Mouse (Mus musculus) midbrain, embryonic 14.5 days (tissue): ENCODE data around the gene Ndc1. TPM values are rescaled to one million over a fixed set of nuclear protein-coding genes. Genes with fewer than 3 reads are reported as not detected.

Experiments used
- ATAC-seq: fragments of 200-750 bp; cut with Nextera tagmentation; 2 replicates; pipeline ENCODE4 v1.8.0; 2017; ENCODE audit warnings: moderate number of reproducible peaks, moderate library complexity; ENCODE audit not compliant: low FRiP score, low TSS enrichment
- DNase-seq: peaks from one replicate; pipeline ENCODE4 v3.0.0-alpha.2; 2015
- H3K27ac ChIP-seq: fragments of 300-500 bp; sonication (generic); replicated peaks from 2 replicates; pipeline ENCODE4 v1.5.1; 2014; ENCODE audit warnings: mild to moderate bottlenecking, low read depth, low read length, moderate library complexity
- H3K27me3 ChIP-seq: fragments of 300-500 bp; sonication (generic); 2 replicates; pipeline ENCODE4 v1.6.1; 2014; ENCODE audit warnings: low read length, control low read depth, mixed read lengths; ENCODE audit not compliant: control insufficient read depth, insufficient read depth
- H3K36me3 ChIP-seq: fragments of 300-500 bp; sonication (generic); 2 replicates; pipeline ENCODE4 v1.6.1; 2014; ENCODE audit warnings: low read length, control low read depth; ENCODE audit not compliant: control insufficient read depth, insufficient read depth
- H3K4me1 ChIP-seq: fragments of 300-500 bp; sonication (generic); 2 replicates; pipeline ENCODE4 v1.6.1; 2014; ENCODE audit warnings: mild to moderate bottlenecking, antibody characterized with exemption, low read length, control low read depth; ENCODE audit not compliant: control insufficient read depth, insufficient read depth
- H3K4me2 ChIP-seq: fragments of 300-500 bp; sonication (generic); 2 replicates; pipeline ENCODE4 v1.6.1; 2014; ENCODE audit warnings: mild to moderate bottlenecking, low read length, moderate library complexity
- H3K4me3 ChIP-seq: fragments of 300-500 bp; sonication (generic); replicated peaks from 2 replicates; pipeline ENCODE4 v1.5.1; 2014; ENCODE audit warnings: low read depth, low read length
- H3K9ac ChIP-seq: fragments of 300-500 bp; sonication (generic); replicated peaks from 2 replicates; pipeline ENCODE4 v1.6.1; 2014; ENCODE audit warnings: mild to moderate bottlenecking, low read length, moderate library complexity
- H3K9me3 ChIP-seq: fragments of 300-500 bp; sonication (generic); 2 replicates; pipeline ENCODE4 v1.6.1; 2016; ENCODE audit warnings: low read length, control low read depth, mixed read lengths; ENCODE audit not compliant: control insufficient read depth
- whole genome bisulfite sequencing: fragments of 180-500 bp; shearing (Covaris S2); extraction: QIAGEN DNeasy Blood & Tissue Kit; methylation state at CpG from one replicate; pipeline ENCODE4 v1.1.7; 2014; 5-methylcytosine and 5-hydroxymethylcytosine counted together
- microRNA-seq: library from miRNA; unstranded; fragments of <30 nt; microRNA quantifications from one replicate; pipeline ENCODE4, GENCODE M21; 2016
- polyA plus RNA-seq: library from polyadenylated mRNA; unstranded; fragments of >200 nt; fragmentation: Nextera tagmentation; extraction: Ambion mirVana; gene quantifications from 2 replicates; pipeline ENCODE4 v1.2.1, GENCODE M21; 2014

Gene Ndc1
- polyA plus RNA-seq, 1 experiment from 2014 or later = 23.2 TPM

- Histone ChIP-seq H3K27me3 (no peaks in the 10 kb centered on the region), H3K36me3 (no peaks in the 10 kb centered on the region), H3K27ac (no peak overlapping the region), H3K4me1 (no peaks in the 10 kb centered on the region), H3K4me3 (no peak overlapping the region), H3K4me2 (no peak overlapping the region), H3K9me3 (no peaks in the 10 kb centered on the region), H3K9ac (no peak overlapping the region)
- peak; percentile 93 for DNase-seq
- WGBS = 58% methylated on average over 16 of the region's 16 CpGs
- ATAC-seq = peak; percentile 53; the same call in 1 of the 2 replicates
Measured at GRCm38 (mm10) chr4:107453141-107453984, 85.8 kb downstream of the Ndc1 start.

GRCm38 (mm10) chr4:107457602-107458001, 90.0 kb downstream of the Ndc1 start:
- Histone ChIP-seq H3K27me3 (no peaks in the 10 kb centered on the region), H3K4me3 (no peak overlapping the region), H3K4me2 (no peak overlapping the region), H3K9me3 (no peaks in the 10 kb centered on the region), H3K4me1 (no peaks in the 10 kb centered on the region), H3K9ac (no peak overlapping the region), H3K36me3 (no peaks in the 10 kb centered on the region), H3K27ac (no peak overlapping the region)
- ATAC-seq (no peak), DNase-seq (no peak)
- 78% methylated on average over 12 of the region's 12 CpGs for WGBS

GRCm38 (mm10) chr4:107458907-107459306, 91.3 kb downstream of the Ndc1 start:
- no peak for DNase-seq
- Histone ChIP-seq H3K27me3 (no peaks in the 10 kb centered on the region), H3K27ac (no peak overlapping the region), H3K9ac (no peak overlapping the region), H3K4me1 (no peaks in the 10 kb centered on the region), H3K4me2 (no peak overlapping the region), H3K9me3 (no peaks in the 10 kb centered on the region), H3K4me3 (no peak overlapping the region), H3K36me3 (no peaks in the 10 kb centered on the region)
- WGBS = 90% methylated on average over 17 of the region's 17 CpGs
- no peak for ATAC-seq

- ATAC-seq = no peak
- WGBS = 85% methylated on average over 2 of the region's 2 CpGs
- H3K9ac ChIP-seq = no peak overlapping the region
Measured at GRCm38 (mm10) chr4:107459461-107459860, 91.9 kb downstream of the Ndc1 start.

GRCm38 (mm10) chr4:107460468-107460867, 92.9 kb downstream of the Ndc1 start:
- Histone ChIP-seq H3K27ac (no peak overlapping the region), H3K9me3 (no peaks in the 10 kb centered on the region), H3K9ac (no peak overlapping the region), H3K4me3 (no peak overlapping the region), H3K4me2 (no peak overlapping the region), H3K27me3 (no peaks in the 10 kb centered on the region), H3K4me1 (no peaks in the 10 kb centered on the region), H3K36me3 (no peaks in the 10 kb centered on the region)
- no peak for DNase-seq
- 86% methylated on average over 11 of the region's 11 CpGs for WGBS
- ATAC-seq = no peak

More at GRCm38 (mm10) chr4:107459461-107459860, 91.9 kb downstream of the Ndc1 start:
- no peak for DNase-seq
- H3K4me2 ChIP-seq = no peak overlapping the region
- no peaks in the 10 kb centered on the region for H3K27me3 ChIP-seq
- H3K36me3 ChIP-seq = no peaks in the 10 kb centered on the region
- no peaks in the 10 kb centered on the region for H3K4me1 ChIP-seq
- no peak overlapping the region for H3K27ac ChIP-seq
- H3K9me3 ChIP-seq = no peaks in the 10 kb centered on the region
- no peak overlapping the region for H3K4me3 ChIP-seq

Small RNA genes within 50 kb of the gene (microRNA-seq; reads per million reads assigned to microRNA genes)
- gene Gm24804 = not detected

Other genes with a start within 250 kb of the Ndc1 start
- gene Tmem59, start 189.4 kb upstream of the Ndc1 start, polyA plus RNA-seq = 334 and 361 TPM in 2 replicates
- 15.0 and 18.7 TPM in 2 replicates for gene Tceanc2, start 188.7 kb upstream of the Ndc1 start, polyA plus RNA-seq
- gene Ldlrad1, start 158.6 kb upstream of the Ndc1 start, polyA plus RNA-seq = not detected in 2 replicates
- 47.5 and 50.7 TPM in 2 replicates for gene Lrrc42, start 114.3 kb upstream of the Ndc1 start, polyA plus RNA-seq
- gene Hspb11, start 114.2 kb upstream of the Ndc1 start, polyA plus RNA-seq = 38.2 and 45.7 TPM in 2 replicates
- not detected in 2 replicates for gene Dio1, start 60.6 kb upstream of the Ndc1 start, polyA plus RNA-seq
- 55.2 and 61.9 TPM in 2 replicates for gene Yipf1, start 53.4 kb upstream of the Ndc1 start, polyA plus RNA-seq
- gene Glis1, start 66.8 kb downstream of the Ndc1 start, polyA plus RNA-seq = 1.6 TPM in 2 replicates